Mouse (Mus musculus) lung, postnatal 14 days (tissue): Measurements from ENCODE around the gene Gm364.
A peak's percentile ranks its signal among the peaks of the same experiment; 100 is the strongest.

Experiments
- DNase-seq: peaks from one replicate; pipeline ENCODE4 v3.0.0; 2021

Gene Gm364

GRCm38 (mm10) chrX:57408769-57409168 lies at the start of gene Gm364:
Gene Gm364 (plus strand): TSS chrX:57409154.
- DNase-seq, result no peak

- DNase-seq, result no peak
These were observed 49.6 kb upstream of the Gm364 start for GRCm38 (mm10) chrX:57359316-57359715.

- no peak for DNase-seq
These were observed 43.9 kb upstream of the Gm364 start for GRCm38 (mm10) chrX:57364891-57365569.

- DNase-seq, result no peak
These were observed 36.0 kb upstream of the Gm364 start for GRCm38 (mm10) chrX:57372965-57373364.

GRCm38 (mm10) chrX:57373543-57373942 lies 35.4 kb upstream of the Gm364 start:
- DNase-seq, result no peak

GRCm38 (mm10) chrX:57374029-57374428 lies 34.9 kb upstream of the Gm364 start:
- DNase-seq, result no peak

GRCm38 (mm10) chrX:57377096-57377495 lies 31.9 kb upstream of the Gm364 start:
- no peak for DNase-seq

GRCm38 (mm10) chrX:57378579-57378978 lies 30.4 kb upstream of the Gm364 start:
- no peak for DNase-seq

GRCm38 (mm10) chrX:57380915-57381314 lies 28.0 kb upstream of the Gm364 start:
- DNase-seq, result no peak

- DNase-seq, result peak; percentile 83
These were observed 16.3 kb upstream of the Gm364 start, which contains the start of gene Rbmx for GRCm38 (mm10) chrX:57392367-57393246. Gene Rbmx (minus strand): TSS chrX:57393036.

- no peak for DNase-seq
These were observed 15.5 kb upstream of the Gm364 start for GRCm38 (mm10) chrX:57393412-57393811.

GRCm38 (mm10) chrX:57401388-57401787 lies 7.6 kb upstream of the Gm364 start:
- DNase-seq, result no peak

GRCm38 (mm10) chrX:57403651-57404050 lies 5.3 kb upstream of the Gm364 start:
- DNase-seq, result no peak

GRCm38 (mm10) chrX:57431610-57432009 lies 22.7 kb downstream of the Gm364 start:
- DNase-seq, result no peak

GRCm38 (mm10) chrX:57433897-57434296 lies 24.9 kb downstream of the Gm364 start:
- no peak for DNase-seq

GRCm38 (mm10) chrX:57503634-57504033 lies 94.7 kb downstream of the Gm364 start, which contains the start of gene Gpr101:
Gene Gpr101 (minus strand): TSS chrX:57503757.
- no peak for DNase-seq

- no peak for DNase-seq
These were observed 97.3 kb downstream of the Gm364 start for GRCm38 (mm10) chrX:57506247-57506646.

GRCm38 (mm10) chrX:57521117-57522095 lies 112.5 kb downstream of the Gm364 start:
- DNase-seq, result no peak
